Comparison of ENCODE assay signal across 31 mouse cellular contexts in the genomic region with DNA sequence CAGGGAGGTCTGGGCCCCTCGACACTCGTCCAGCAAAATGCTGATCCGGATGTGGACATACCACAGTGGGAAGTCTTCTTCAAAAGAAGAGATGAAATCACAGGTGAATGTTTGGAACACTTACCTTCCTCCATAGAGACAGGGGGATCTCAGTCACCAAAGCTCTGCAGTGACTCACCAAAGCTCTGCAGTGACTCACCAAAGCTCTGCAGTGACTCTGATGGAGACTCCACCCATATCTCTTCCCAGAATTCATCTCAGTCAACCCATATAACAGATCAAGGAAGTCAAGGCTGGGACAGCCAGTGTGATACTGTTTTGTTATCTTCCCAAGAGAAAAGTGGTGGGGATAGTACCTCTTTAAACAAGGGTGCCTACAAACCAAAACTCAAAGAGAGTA. TPM values are rescaled to one million over a fixed set of nuclear protein-coding genes. Genes with fewer than 3 reads are reported as not detected.
DNase-seq lines count a peak whose midpoint lies in the region; ATAC-seq and TF ChIP-seq lines count a peak whose summit lies in the region.
"Had no signal": no experiment of that assay in that cellular context is flagged by ENCODE, and none has a peak within 500 bp of the region (broad histone marks: within the 10 kb centered on the region; RNA-seq: fewer than 3 reads in every experiment).

No protein-coding gene starts in this region.

- TF ChIP-seq RAD21 in MEL (IDR thresholded peaks at IDR 0.05; ENCODE audit: low read depth, low read length): no peak

- peaks cover 2 to 3% of the 10 kb centered on the region in 2 experiments; a peak in 3 of 4 replicates for H3K36me3 ChIP-seq in MEL (ENCODE audit: control insufficient read depth in 1 of 2, insufficient read depth in 2 of 2, low read length in 2 of 2)
- peaks cover 12% of the 10 kb centered on the region for H3K36me3 ChIP-seq in midbrain, embryonic 11.5 days (ENCODE audit: control insufficient read depth, insufficient read depth, low read length)

- no peak overlapping the region for H3K9ac ChIP-seq in MEL (ENCODE audit: control insufficient read depth, low read depth, low read length, poor library complexity, severe bottlenecking)
- H3K9ac ChIP-seq in midbrain, embryonic 11.5 days (ENCODE audit: low read length): no peak overlapping the region
- H3K9ac ChIP-seq: forebrain, embryonic 13.5 days; heart, embryonic 12.5 days; heart, embryonic 15.5 days; hindbrain, embryonic 13.5 days; intestine, embryonic 15.5 days had no signal

- TF ChIP-seq CTCF in MEL (IDR thresholded peaks at IDR 0.05 in 2 of 3, conservative IDR thresholded peaks at IDR 0.05 in 1 of 3; ENCODE audit: control insufficient read depth in 1 of 3, insufficient read depth in 1 of 3, low read depth in 2 of 3, low read length in 3 of 3, poor library complexity in 1 of 3, severe bottlenecking in 1 of 3): no peak

- H3K27ac ChIP-seq in MEL (ENCODE audit: control insufficient read depth, low read depth, low read length): no peak overlapping the region
- H3K27ac ChIP-seq in midbrain, embryonic 11.5 days (ENCODE audit: low read depth, low read length): no peak overlapping the region
- H3K27ac ChIP-seq: forebrain, embryonic 10.5 days; forebrain, embryonic 13.5 days; heart, embryonic 15.5 days; hindbrain, embryonic 10.5 days; hindbrain, embryonic 13.5 days; intestine, embryonic 15.5 days had no signal

- no peaks in the 10 kb centered on the region for H3K27me3 ChIP-seq in MEL (ENCODE audit: control insufficient read depth in 1 of 2, insufficient read depth in 2 of 2, low read length in 2 of 2)
- no peaks in the 10 kb centered on the region for H3K27me3 ChIP-seq in midbrain, embryonic 11.5 days (ENCODE audit: control insufficient read depth, insufficient read depth, low read length)
- H3K27me3 ChIP-seq: CH12.LX; forebrain, embryonic 13.5 days; heart, embryonic 12.5 days; heart, embryonic 15.5 days; hindbrain, embryonic 13.5 days; intestine, embryonic 15.5 days had no signal

- peak; percentile 54 for DNase-seq in adrenal gland, adult 2 months
- no peak for DNase-seq in adrenal gland, postnatal 14 days
- peak; percentile 58 for DNase-seq in 3T3-L1 (ENCODE audit: low read depth, low spot score)
- peak; percentile 29 for DNase-seq in MEL (ENCODE audit: low read depth, low spot score)
- no peak for DNase-seq in midbrain, embryonic 11.5 days (ENCODE audit: low spot score, missing footprints)
- DNase-seq: cerebellum, adult 18-20 months; cerebellum, adult 9-10 months; cerebellum, postnatal 14 days; gastrocnemius, postnatal 10 days; heart, postnatal 10 days; heart, postnatal 36 days; kidney, adult 11 months; kidney, adult 8-10 months had no signal

- no peak for ATAC-seq in midbrain, embryonic 11.5 days (ENCODE audit: low FRiP score)
- ATAC-seq in CD4-positive, CD25-positive, alpha-beta regulatory T cell, adult 4 months: no peak
- ATAC-seq: activated CD4-positive, CD25-positive, alpha-beta regulatory T cell, adult 4 months; forebrain, embryonic 13.5 days; forebrain, embryonic 16.5 days; hindbrain, embryonic 16.5 days; intestine, embryonic 15.5 days had no signal

- no peaks in the 10 kb centered on the region for H3K9me3 ChIP-seq in MEL (replicated peaks; ENCODE audit: insufficient read depth, low read length)
- H3K9me3 ChIP-seq in midbrain, embryonic 11.5 days (ENCODE audit: control insufficient read depth, low read length): no peaks in the 10 kb centered on the region
- H3K9me3 ChIP-seq: forebrain, embryonic 10.5 days; forebrain, embryonic 13.5 days; G1E; heart, embryonic 12.5 days; heart, embryonic 15.5 days; hindbrain, embryonic 10.5 days; hindbrain, embryonic 13.5 days; intestine, embryonic 15.5 days had no signal

- 92% methylated on average over 3 of the region's 3 CpGs for WGBS in midbrain, embryonic 11.5 days

- H3K4me2 ChIP-seq in midbrain, embryonic 11.5 days: no peak overlapping the region
- H3K4me2 ChIP-seq: forebrain, embryonic 13.5 days; heart, embryonic 12.5 days; heart, embryonic 15.5 days; hindbrain, embryonic 13.5 days; intestine, embryonic 15.5 days had no signal

- no peak for TF ChIP-seq POLR2A in MEL (IDR thresholded peaks at IDR 0.05; ENCODE audit: control insufficient read depth in 1 of 2, insufficient read depth in 1 of 2, low read depth in 1 of 2, low read length in 2 of 2, poor library complexity in 1 of 2)

- H3K79me2 ChIP-seq in MEL (ENCODE audit: control insufficient read depth, insufficient read depth, low read length, poor library complexity): no peaks in the 10 kb centered on the region

- no peak for TF ChIP-seq EP300 in MEL (IDR thresholded peaks at IDR 0.05; ENCODE audit: low read depth in 1 of 2, low read length in 2 of 2)

- H3K4me1 ChIP-seq in MEL (ENCODE audit: control insufficient read depth in 1 of 2, insufficient read depth in 2 of 2, low read length in 2 of 2): no peaks in the 10 kb centered on the region
- no peaks in the 10 kb centered on the region for H3K4me1 ChIP-seq in midbrain, embryonic 11.5 days (ENCODE audit: control insufficient read depth, insufficient read depth, low read length)
- H3K4me1 ChIP-seq: forebrain, embryonic 10.5 days; forebrain, embryonic 13.5 days; heart, embryonic 12.5 days; heart, embryonic 15.5 days; hindbrain, embryonic 10.5 days; hindbrain, embryonic 13.5 days; intestine, embryonic 15.5 days had no signal

- H3K4me3 ChIP-seq in MEL (ENCODE audit: control insufficient read depth in 1 of 2, insufficient read depth in 1 of 2, low read depth in 2 of 2, low read length in 2 of 2): no peak overlapping the region
- no peak overlapping the region for H3K4me3 ChIP-seq in midbrain, embryonic 11.5 days (ENCODE audit: low read depth, low read length)
- H3K4me3 ChIP-seq: forebrain, embryonic 10.5 days; forebrain, embryonic 13.5 days; heart, embryonic 12.5 days; heart, embryonic 15.5 days; hindbrain, embryonic 10.5 days; hindbrain, embryonic 13.5 days; intestine, embryonic 15.5 days had no signal

TF ChIP-seq in MEL, 35 proteins besides CTCF, POLR2A, EP300 and RAD21:
- TF ChIP-seq MAZ (IDR thresholded peaks at IDR 0.05; ENCODE audit: low read depth, low read length) (no peak), BHLHE40 (IDR thresholded peaks at IDR 0.05; ENCODE audit: borderline replicate concordance, low read depth, low read length) (no peak), SMC3 (IDR thresholded peaks at IDR 0.05; ENCODE audit: low read depth, low read length) (no peak), ZNF384 (IDR thresholded peaks at IDR 0.05; ENCODE audit: low read depth, low read length) (no peak), TAL1 (IDR thresholded peaks at IDR 0.05; ENCODE audit: low read length) (no peak), ZMIZ1 (IDR thresholded peaks at IDR 0.05; ENCODE audit: low read depth, low read length) (no peak)

RNA-seq across cellular contexts. Expression of gene Suv39h2, which starts 21.7 kb away (rescaled TPM):
- total RNA-seq in adrenal gland, adult 2 months (2021): 1 to 10 TPM; 1.1 to 1.9 TPM
- 0.85 and 1.3 TPM in 2 replicates for polyA plus RNA-seq in adrenal gland, adult 2 months (2012; rRNA removed)
- 2.3 and 2.9 TPM in 2 replicates for total RNA-seq in adrenal gland, postnatal 14 days (2021)
- total RNA-seq in MEL (2012; rRNA removed): 13.9 and 14.3 TPM in 2 replicates
- polyA plus RNA-seq in MEL (2012; ENCODE audit: insufficient read depth in 1 of 2, insufficient read length in 2 of 2, low read depth in 1 of 2, low replicate concordance in 2 of 2, missing spikeins in 1 of 2): 10 to 100 TPM in 1 of 2 experiments, not detected in 1; 16.0 TPM
- polyA plus RNA-seq in midbrain, embryonic 11.5 days (2014; fragmentation: Nextera tagmentation; extraction: Ambion mirVana): 47.4 and 52.2 TPM in 2 replicates
- polyA plus RNA-seq in CD4-positive, CD25-positive, alpha-beta regulatory T cell, adult 4 months (2017; shearing (Covaris generic)): 1 to 10 TPM in 1 of 2 experiments, under 1 TPM in 1; 0.90 to 1.1 TPM

RNA-seq across cellular contexts. Expression of gene Dclre1c, which starts 29.2 kb away (rescaled TPM):
- total RNA-seq in adrenal gland, adult 2 months (2021): 1 to 10 TPM; 7.1 to 7.3 TPM
- polyA plus RNA-seq in adrenal gland, adult 2 months (2012; rRNA removed): 1.2 and 1.6 TPM in 2 replicates
- 6.7 and 7.2 TPM in 2 replicates for total RNA-seq in adrenal gland, postnatal 14 days (2021)
- 7.2 and 7.5 TPM in 2 replicates for total RNA-seq in MEL (2012; rRNA removed)
- polyA plus RNA-seq in MEL (2012; ENCODE audit: insufficient read depth in 1 of 2, insufficient read length in 2 of 2, low read depth in 1 of 2, low replicate concordance in 2 of 2, missing spikeins in 1 of 2): 100 to 1,000 TPM in 1 of 2 experiments, 10 to 100 TPM in 1; 13.8 to 162 TPM
- polyA plus RNA-seq in midbrain, embryonic 11.5 days (2014; fragmentation: Nextera tagmentation; extraction: Ambion mirVana): 8.1 TPM in 2 replicates
- polyA plus RNA-seq in CD4-positive, CD25-positive, alpha-beta regulatory T cell, adult 4 months (2017; shearing (Covaris generic)): 10 to 100 TPM; 16.8 to 19.8 TPM

RNA-seq across cellular contexts. Expression of gene Meig1, which starts 30.6 kb away (rescaled TPM):
- total RNA-seq in adrenal gland, adult 2 months (2021): not detected
- polyA plus RNA-seq in adrenal gland, adult 2 months (2012; rRNA removed): not detected in 2 replicates
- not detected in 2 replicates for total RNA-seq in adrenal gland, postnatal 14 days (2021)
- total RNA-seq in MEL (2012; rRNA removed): 0.33 TPM in 1 of 2 replicates, not detected in the other
- not detected for polyA plus RNA-seq in MEL (2012; ENCODE audit: insufficient read depth in 1 of 2, insufficient read length in 2 of 2, low read depth in 1 of 2, low replicate concordance in 2 of 2, missing spikeins in 1 of 2)
- polyA plus RNA-seq in midbrain, embryonic 11.5 days (2014; fragmentation: Nextera tagmentation; extraction: Ambion mirVana): 0.61 TPM in 1 of 2 replicates, not detected in the other
- not detected for polyA plus RNA-seq in CD4-positive, CD25-positive, alpha-beta regulatory T cell, adult 4 months (2017; shearing (Covaris generic))
- total RNA-seq: CH12.LX; G1E; gastrocnemius, adult 18-20 months; gastrocnemius, postnatal 4 days had no signal
- polyA plus RNA-seq: activated CD4-positive, CD25-positive, alpha-beta regulatory T cell, adult 4 months; embryonic facial prominence, embryonic 11.5 days; forebrain, embryonic 10.5 days; G1E; heart, embryonic 12.5 days; intestine, embryonic 15.5 days had no signal

RNA-seq across cellular contexts. Expression of gene Olah, which starts 56.1 kb away (rescaled TPM):
- total RNA-seq in adrenal gland, adult 2 months (2021): under 1 TPM; 0.26 to 0.45 TPM
- polyA plus RNA-seq in adrenal gland, adult 2 months (2012; rRNA removed): not detected in 2 replicates
- not detected in 2 replicates for total RNA-seq in adrenal gland, postnatal 14 days (2021)
- total RNA-seq in MEL (2012; rRNA removed): not detected in 2 replicates
- not detected for polyA plus RNA-seq in MEL (2012; ENCODE audit: insufficient read depth in 1 of 2, insufficient read length in 2 of 2, low read depth in 1 of 2, low replicate concordance in 2 of 2, missing spikeins in 1 of 2)
- polyA plus RNA-seq in midbrain, embryonic 11.5 days (2014; fragmentation: Nextera tagmentation; extraction: Ambion mirVana): not detected in 2 replicates
- polyA plus RNA-seq in CD4-positive, CD25-positive, alpha-beta regulatory T cell, adult 4 months (2017; shearing (Covaris generic)): not detected
- total RNA-seq: gastrocnemius, adult 18-20 months; gastrocnemius, postnatal 10 days; gastrocnemius, postnatal 4 days; heart, adult 8-10 months; heart, postnatal 10 days; heart, postnatal 36 days had no signal
- polyA plus RNA-seq: activated CD4-positive, CD25-positive, alpha-beta regulatory T cell, adult 4 months; embryonic facial prominence, embryonic 11.5 days; embryonic facial prominence, embryonic 14.5 days; forebrain, embryonic 10.5 days; forebrain, embryonic 13.5 days; forebrain, embryonic 16.5 days; G1E; heart, embryonic 12.5 days; heart, embryonic 15.5 days; hindbrain, embryonic 10.5 days; hindbrain, embryonic 13.5 days; intestine, embryonic 15.5 days had no signal

RNA-seq across cellular contexts. Expression of gene Gm45902, which starts 59.5 kb away (rescaled TPM):
- 1 to 10 TPM; 1.8 to 2.3 TPM for total RNA-seq in adrenal gland, adult 2 months (2021)
- 1.5 and 2.2 TPM in 2 replicates for polyA plus RNA-seq in adrenal gland, adult 2 months (2012; rRNA removed)
- 2.8 and 3.6 TPM in 2 replicates for total RNA-seq in adrenal gland, postnatal 14 days (2021)
- 2.9 and 3.6 TPM in 2 replicates for total RNA-seq in MEL (2012; rRNA removed)
- polyA plus RNA-seq in MEL (2012; ENCODE audit: insufficient read depth in 1 of 2, insufficient read length in 2 of 2, low read depth in 1 of 2, low replicate concordance in 2 of 2, missing spikeins in 1 of 2): 1 to 10 TPM in 1 of 2 experiments, not detected in 1; 3.8 TPM
- polyA plus RNA-seq in midbrain, embryonic 11.5 days (2014; fragmentation: Nextera tagmentation; extraction: Ambion mirVana): 8.7 and 9.4 TPM in 2 replicates
- 1 to 10 TPM; 2.3 to 3.4 TPM for polyA plus RNA-seq in CD4-positive, CD25-positive, alpha-beta regulatory T cell, adult 4 months (2017; shearing (Covaris generic))

Comparison
In these comparisons a context has a peak if more than half of its experiments do, and no peak if none do; other contexts are left out.
1. DNase-seq: peak in adrenal gland, adult 2 months (single experiment), 3T3-L1 (single experiment) and MEL (single experiment); none in adrenal gland, postnatal 14 days (single experiment) and midbrain, embryonic 11.5 days (single experiment).